Mouse (Mus musculus): Measurements from ENCODE around the gene 1700024P04Rik. TPM values are rescaled to one million over a fixed set of nuclear protein-coding genes. Genes with fewer than 3 reads are reported as not detected.

Gene 1700024P04Rik
- polyA plus RNA-seq, 2 experiments = not detected

- Histone ChIP-seq H3K9me3 (ENCODE audit: control insufficient read depth, low read length) (no peaks in the 10 kb centered on the region), H3K27ac (no peak overlapping the region), H3K9ac (replicated peaks) (no peak overlapping the region), H3K27me3 (ENCODE audit: control insufficient read depth, insufficient read depth, low read length) (no peaks in the 10 kb centered on the region), H3K4me1 (replicated peaks; ENCODE audit: control insufficient read depth in 2 of 2, insufficient read depth in 2 of 2, low read length in 1 of 2) (peaks cover 4 to 17% of the 10 kb centered on the region in 2 experiments), H3K4me3 (ENCODE audit: insufficient read depth in 1 of 2, low read depth in 2 of 2, low read length in 2 of 2) (no peak overlapping the region), H3K4me2 (ENCODE audit: low read depth) (peak overlapping the region; percentile 49; the same call in 1 of the 2 replicates), H3K36me3 (replicated peaks; ENCODE audit: control insufficient read depth, insufficient read depth, low read depth) (no peaks in the 10 kb centered on the region)
- no peak for ATAC-seq (ENCODE audit: insufficient read depth)
- no peak for DNase-seq (ENCODE audit: low read depth in 3 of 3, low spot score in 3 of 3)
- WGBS (ENCODE audit: insufficient replicate concordance) = 79% methylated on average over 4 of the region's 4 CpGs
- TF ChIP-seq EP300 (IDR thresholded peaks at IDR 0.05; ENCODE audit: low read depth) = no peak
- no peak for TF ChIP-seq CTCF (IDR thresholded peaks at IDR 0.05; ENCODE audit: low read depth)
Measured at GRCm38 (mm10) chr13:98945381-98945780, 39.0 kb downstream of the 1700024P04Rik start.

GRCm38 (mm10) chr13:98944620-98945081, 39.7 kb downstream of the 1700024P04Rik start:
- no peak overlapping the region for H3K27ac ChIP-seq
- no peaks in the 10 kb centered on the region for H3K9me3 ChIP-seq (ENCODE audit: control insufficient read depth, low read length)
- H3K27me3 ChIP-seq (ENCODE audit: control insufficient read depth, insufficient read depth, low read length) = no peaks in the 10 kb centered on the region
- peak overlapping the region; percentile 49 for H3K4me2 ChIP-seq (ENCODE audit: low read depth)
- WGBS (ENCODE audit: insufficient replicate concordance) = 17% methylated on average over 7 of the region's 7 CpGs
- peaks cover 4 to 17% of the 10 kb centered on the region in 2 experiments for H3K4me1 ChIP-seq (replicated peaks; ENCODE audit: control insufficient read depth in 2 of 2, insufficient read depth in 2 of 2, low read length in 1 of 2)
- ATAC-seq (ENCODE audit: insufficient read depth) (peak; percentile 55; the same call in 1 of the 2 replicates), DNase-seq (ENCODE audit: low read depth in 3 of 3, low spot score in 3 of 3) (no peak)
- no peak for TF ChIP-seq EP300 (IDR thresholded peaks at IDR 0.05; ENCODE audit: low read depth)
- TF ChIP-seq CTCF (IDR thresholded peaks at IDR 0.05; ENCODE audit: low read depth) = no peak
- H3K9ac ChIP-seq (replicated peaks) = peak overlapping the region; percentile 31
- no peaks in the 10 kb centered on the region for H3K36me3 ChIP-seq (replicated peaks; ENCODE audit: control insufficient read depth, insufficient read depth, low read depth)
- H3K4me3 ChIP-seq (ENCODE audit: insufficient read depth in 1 of 2, low read depth in 2 of 2, low read length in 2 of 2) = peak overlapping the region; percentile 41 to 53

GRCm38 (mm10) chr13:98942360-98942759, 42.0 kb downstream of the 1700024P04Rik start:
- Histone ChIP-seq H3K4me2 (ENCODE audit: low read depth) (no peak overlapping the region), H3K36me3 (replicated peaks; ENCODE audit: control insufficient read depth, insufficient read depth, low read depth) (no peaks in the 10 kb centered on the region), H3K4me3 (ENCODE audit: insufficient read depth in 1 of 2, low read depth in 2 of 2, low read length in 2 of 2) (no peak overlapping the region), H3K9ac (replicated peaks) (no peak overlapping the region), H3K27me3 (ENCODE audit: control insufficient read depth, insufficient read depth, low read length) (no peaks in the 10 kb centered on the region), H3K4me1 (replicated peaks; ENCODE audit: control insufficient read depth in 2 of 2, insufficient read depth in 2 of 2, low read length in 1 of 2) (peaks cover 4 to 16% of the 10 kb centered on the region in 2 experiments), H3K9me3 (ENCODE audit: control insufficient read depth, low read length) (no peaks in the 10 kb centered on the region), H3K27ac (no peak overlapping the region)
- DNase-seq (ENCODE audit: low read depth in 3 of 3, low spot score in 3 of 3) = no peak
- ATAC-seq (ENCODE audit: insufficient read depth) = no peak
- TF ChIP-seq CTCF (IDR thresholded peaks at IDR 0.05; ENCODE audit: low read depth) (no peak), EP300 (IDR thresholded peaks at IDR 0.05; ENCODE audit: low read depth) (no peak)
- WGBS (ENCODE audit: insufficient replicate concordance) = 44% methylated on average over 6 of the region's 6 CpGs

GRCm38 (mm10) chr13:98941829-98942343, 42.5 kb downstream of the 1700024P04Rik start:
- peak; percentile 48; the same call in 1 of the 2 replicates for ATAC-seq (ENCODE audit: insufficient read depth)
- H3K9me3 ChIP-seq (ENCODE audit: control insufficient read depth, low read length) = no peaks in the 10 kb centered on the region
- H3K4me3 ChIP-seq (ENCODE audit: insufficient read depth in 1 of 2, low read depth in 2 of 2, low read length in 2 of 2) = no peak overlapping the region
- H3K27me3 ChIP-seq (ENCODE audit: control insufficient read depth, insufficient read depth, low read length) = no peaks in the 10 kb centered on the region
- TF ChIP-seq CTCF (IDR thresholded peaks at IDR 0.05; ENCODE audit: low read depth) (no peak), EP300 (IDR thresholded peaks at IDR 0.05; ENCODE audit: low read depth) (no peak)
- H3K9ac ChIP-seq (replicated peaks) = no peak overlapping the region
- no peaks in the 10 kb centered on the region for H3K36me3 ChIP-seq (replicated peaks; ENCODE audit: control insufficient read depth, insufficient read depth, low read depth)
- H3K4me2 ChIP-seq (ENCODE audit: low read depth) = 0 out of 2 replicates have a peak overlapping the region, but pooled peaks have one; percentile 7
- H3K27ac ChIP-seq = no peak overlapping the region
- WGBS (ENCODE audit: insufficient replicate concordance) = 31% methylated on average over 7 of the region's 7 CpGs
- DNase-seq (ENCODE audit: low read depth in 3 of 3, low spot score in 3 of 3) = peak in 1 of 3 experiments; percentile 6
- peaks cover 4 to 16% of the 10 kb centered on the region in 2 experiments for H3K4me1 ChIP-seq (replicated peaks; ENCODE audit: control insufficient read depth in 2 of 2, insufficient read depth in 2 of 2, low read length in 1 of 2)

- Histone ChIP-seq H3K36me3 (replicated peaks; ENCODE audit: control insufficient read depth, insufficient read depth, low read depth) (no peaks in the 10 kb centered on the region), H3K4me3 (ENCODE audit: insufficient read depth in 1 of 2, low read depth in 2 of 2, low read length in 2 of 2) (no peak overlapping the region), H3K4me1 (replicated peaks; ENCODE audit: control insufficient read depth in 2 of 2, insufficient read depth in 2 of 2, low read length in 1 of 2) (peaks cover 4 to 5% of the 10 kb centered on the region in 2 experiments), H3K9me3 (ENCODE audit: control insufficient read depth, low read length) (no peaks in the 10 kb centered on the region), H3K9ac (replicated peaks) (no peak overlapping the region), H3K4me2 (ENCODE audit: low read depth) (no peak overlapping the region), H3K27ac (no peak overlapping the region), H3K27me3 (ENCODE audit: control insufficient read depth, insufficient read depth, low read length) (no peaks in the 10 kb centered on the region)
- DNase-seq (ENCODE audit: low read depth in 3 of 3, low spot score in 3 of 3) (no peak), ATAC-seq (ENCODE audit: insufficient read depth) (no peak)
- no peak for TF ChIP-seq CTCF (IDR thresholded peaks at IDR 0.05; ENCODE audit: low read depth)
- TF ChIP-seq EP300 (IDR thresholded peaks at IDR 0.05; ENCODE audit: low read depth) = no peak
- WGBS (ENCODE audit: insufficient replicate concordance) = 59% methylated on average over 6 of the region's 6 CpGs
Measured at GRCm38 (mm10) chr13:98937108-98937507, 47.3 kb downstream of the 1700024P04Rik start.

Other genes starting within 250 kb of the 1700024P04Rik start
- 11.6 and 14.3 TPM in 2 replicates for gene Fcho2, start 169.1 kb downstream of the 1700024P04Rik start, polyA plus RNA-seq (2012; rRNA removed)
- 16.8 and 17.7 TPM in 2 replicates for gene Fcho2, start 169.1 kb downstream of the 1700024P04Rik start, polyA plus RNA-seq (2014; fragmentation: Nextera tagmentation; extraction: Ambion mirVana)
- gene Tnpo1, start 58.2 kb downstream of the 1700024P04Rik start, polyA plus RNA-seq (2012; rRNA removed) = 8.9 and 10.5 TPM in 2 replicates
- gene Tnpo1, start 58.2 kb downstream of the 1700024P04Rik start, polyA plus RNA-seq (2014; fragmentation: Nextera tagmentation; extraction: Ambion mirVana) = 13.6 and 13.9 TPM in 2 replicates
- 0.46 and 0.56 TPM in 2 replicates for gene Zfp366, start 200.3 kb upstream of the 1700024P04Rik start, polyA plus RNA-seq (2012; rRNA removed)
- 0.23 and 0.28 TPM in 2 replicates for gene Zfp366, start 200.3 kb upstream of the 1700024P04Rik start, polyA plus RNA-seq (2014; fragmentation: Nextera tagmentation; extraction: Ambion mirVana)